Mouse (Mus musculus) thymus, postnatal 0 days (tissue): Measurements from ENCODE around the gene Oxct2a. TPM values are rescaled to one million over a fixed set of nuclear protein-coding genes. Genes with fewer than 3 reads are reported as not detected.
"Not testable (repeated sequence)": the region's sequence is repeated elsewhere in the genome, so short reads cannot be mapped to it uniquely, and the experiment has no call there.

Experiments
- DNase-seq: peaks from one replicate; pipeline ENCODE4 v3.0.0-alpha.2; 2015; ENCODE audit warnings: low spot score
- polyA plus RNA-seq: library from polyadenylated mRNA; unstranded; fragments of >200 nt; fragmentation: Nextera tagmentation; extraction: Ambion mirVana; gene quantifications from 2 replicates; pipeline ENCODE4 v1.2.1, GENCODE M21; 2015

Oxct2a gene
- polyA plus RNA-seq: not detected in 2 replicates

DNA sequence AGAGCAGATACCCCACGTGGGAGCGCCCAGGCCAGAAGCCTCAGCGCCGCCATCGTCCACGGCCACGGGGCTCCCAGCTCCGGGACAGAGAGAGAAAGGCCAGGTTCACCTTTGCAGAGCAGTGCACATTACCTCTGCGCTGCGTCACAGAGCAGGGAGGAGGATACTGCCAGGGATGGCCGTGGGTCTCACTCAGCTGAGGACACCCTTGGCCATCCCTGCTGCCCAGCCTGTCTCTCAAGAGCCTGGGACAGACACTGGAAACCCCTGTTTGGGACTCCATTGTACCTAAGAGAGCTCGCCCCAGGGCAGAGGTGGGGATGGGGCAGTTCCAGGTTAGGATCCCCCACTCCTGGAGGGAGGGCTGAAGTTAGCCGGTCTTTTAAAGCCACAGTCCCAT lies at the start of gene Oxct2a:
Oxct2a (minus strand) TSS at position 101 of the 400 bp plus-strand sequence.
- no peak for DNase-seq

DNA sequence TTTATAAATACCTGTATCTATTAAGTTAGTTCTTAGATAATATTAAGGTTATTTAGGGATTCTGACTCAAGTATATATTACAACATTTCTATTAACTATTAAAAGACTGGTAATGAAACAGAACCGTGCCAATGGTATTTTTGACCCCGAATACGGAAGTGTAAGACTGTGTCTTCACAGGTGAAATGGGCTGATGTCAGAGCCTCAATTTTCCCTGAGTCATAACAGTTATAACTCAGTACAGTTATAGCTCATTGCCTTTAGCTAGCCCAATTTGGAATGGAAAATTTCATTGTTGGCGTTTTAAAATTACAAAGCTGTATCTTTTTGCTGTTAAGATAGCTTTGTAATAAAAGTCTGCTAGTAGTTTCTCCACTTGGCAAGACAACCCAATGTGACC lies 40.1 kb upstream of the Oxct2a start:
- DNase-seq: no peak

DNA sequence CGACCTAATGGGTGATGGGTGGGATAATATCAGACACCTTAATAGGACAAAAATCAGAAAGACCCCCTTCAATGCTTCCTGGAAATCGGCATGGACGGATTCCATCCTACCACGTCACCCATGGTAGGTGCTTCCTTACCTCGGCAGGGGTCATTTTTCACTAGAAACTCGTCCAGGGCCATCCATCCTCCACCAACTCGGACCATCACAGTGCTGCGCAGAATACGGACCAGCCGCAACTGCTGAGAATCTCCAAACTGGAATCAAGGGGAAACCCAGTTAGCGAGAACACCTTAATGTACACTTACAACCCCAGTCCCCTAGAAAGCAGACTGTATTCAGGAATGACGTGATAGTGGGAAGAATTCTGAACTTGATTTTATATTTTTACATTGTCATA lies 37.3 kb upstream of the Oxct2a start:
- no peak for DNase-seq

DNA sequence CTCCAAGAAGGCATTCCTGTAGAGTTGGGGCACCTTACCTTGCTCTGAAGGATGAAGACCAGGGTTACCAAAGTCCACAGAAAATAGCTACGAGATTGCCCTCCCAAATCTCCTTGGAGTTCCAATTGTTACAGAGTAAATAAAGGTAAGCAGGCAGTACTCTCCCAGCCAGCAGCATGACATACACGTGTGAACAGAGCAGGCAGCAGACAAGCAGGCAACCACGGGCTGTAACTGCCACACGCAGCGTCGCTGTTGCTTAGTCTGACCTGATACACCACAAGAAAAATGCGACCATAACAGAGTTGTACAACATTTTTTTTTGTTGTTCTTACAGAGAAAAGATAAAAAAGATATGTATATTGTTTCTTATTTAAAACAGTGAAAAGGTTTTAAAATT lies 35.2 kb upstream of the Oxct2a start:
- no peak for DNase-seq

DNA sequence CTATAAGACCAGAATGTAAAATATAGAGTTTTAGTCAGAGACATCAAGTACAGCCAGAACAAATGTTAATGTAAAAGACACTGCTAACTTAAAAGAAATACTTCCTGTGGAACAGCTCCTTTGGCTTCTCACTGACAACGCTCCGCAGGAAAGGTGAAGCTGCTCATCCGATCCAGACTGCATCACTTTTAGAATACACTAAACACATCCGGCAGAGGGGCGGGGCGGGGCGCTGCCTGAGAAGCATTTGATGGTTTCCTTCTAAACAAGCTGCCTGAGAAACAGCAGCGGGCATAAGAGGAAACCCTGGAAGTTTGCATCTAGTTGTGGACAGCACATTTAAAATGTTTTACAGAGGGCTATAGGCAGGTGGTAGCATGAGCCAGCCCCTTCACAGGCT lies 32.5 kb upstream of the Oxct2a start:
- DNase-seq: no peak

DNA sequence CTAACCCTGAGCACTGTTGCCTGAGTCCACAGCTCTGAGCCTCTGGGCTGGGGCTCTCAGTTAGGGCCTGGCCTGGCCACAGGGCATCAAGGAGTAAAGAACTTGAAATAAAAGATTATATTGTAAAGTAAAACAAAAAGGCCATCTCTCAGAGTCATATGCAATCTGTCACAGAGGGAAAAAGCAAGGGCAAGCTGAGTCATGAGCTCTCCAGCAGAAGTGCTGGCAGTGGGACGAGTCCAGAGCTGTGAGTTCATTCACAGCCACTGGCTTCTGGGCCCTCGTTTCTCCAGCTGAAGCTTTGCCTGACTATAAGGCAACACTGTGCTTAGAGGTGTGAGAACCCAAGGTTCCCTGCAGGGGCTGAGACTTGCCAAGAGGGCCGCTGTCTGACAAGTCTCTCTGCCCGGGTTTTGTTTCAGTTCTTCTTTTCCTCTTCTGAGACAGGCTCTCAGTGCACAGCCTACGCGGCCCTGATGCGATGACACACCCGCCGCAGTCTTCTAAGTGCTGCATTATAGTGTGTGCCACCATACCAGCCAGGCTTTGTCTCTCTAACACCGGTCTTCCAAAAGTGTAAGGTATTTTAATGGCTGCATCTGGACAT lies 29.9 kb upstream of the Oxct2a start:
- DNase-seq: no peak

DNA sequence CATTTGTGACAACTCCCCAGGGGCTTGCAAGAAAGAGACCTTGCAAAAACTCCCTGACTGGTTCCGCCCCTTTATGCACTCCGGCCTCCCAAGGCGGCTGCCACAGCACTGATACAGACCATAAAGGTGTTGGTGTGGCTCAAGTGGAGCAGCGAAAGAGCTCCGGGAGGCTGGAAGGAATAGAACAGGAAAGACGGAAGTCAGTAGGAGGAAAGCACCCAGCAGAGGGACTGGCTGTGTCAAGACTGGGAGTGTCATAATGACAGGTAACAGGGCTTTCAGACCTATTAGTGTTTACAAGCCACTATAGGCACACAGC lies 20.0 kb upstream of the Oxct2a start:
- no peak for DNase-seq

DNA sequence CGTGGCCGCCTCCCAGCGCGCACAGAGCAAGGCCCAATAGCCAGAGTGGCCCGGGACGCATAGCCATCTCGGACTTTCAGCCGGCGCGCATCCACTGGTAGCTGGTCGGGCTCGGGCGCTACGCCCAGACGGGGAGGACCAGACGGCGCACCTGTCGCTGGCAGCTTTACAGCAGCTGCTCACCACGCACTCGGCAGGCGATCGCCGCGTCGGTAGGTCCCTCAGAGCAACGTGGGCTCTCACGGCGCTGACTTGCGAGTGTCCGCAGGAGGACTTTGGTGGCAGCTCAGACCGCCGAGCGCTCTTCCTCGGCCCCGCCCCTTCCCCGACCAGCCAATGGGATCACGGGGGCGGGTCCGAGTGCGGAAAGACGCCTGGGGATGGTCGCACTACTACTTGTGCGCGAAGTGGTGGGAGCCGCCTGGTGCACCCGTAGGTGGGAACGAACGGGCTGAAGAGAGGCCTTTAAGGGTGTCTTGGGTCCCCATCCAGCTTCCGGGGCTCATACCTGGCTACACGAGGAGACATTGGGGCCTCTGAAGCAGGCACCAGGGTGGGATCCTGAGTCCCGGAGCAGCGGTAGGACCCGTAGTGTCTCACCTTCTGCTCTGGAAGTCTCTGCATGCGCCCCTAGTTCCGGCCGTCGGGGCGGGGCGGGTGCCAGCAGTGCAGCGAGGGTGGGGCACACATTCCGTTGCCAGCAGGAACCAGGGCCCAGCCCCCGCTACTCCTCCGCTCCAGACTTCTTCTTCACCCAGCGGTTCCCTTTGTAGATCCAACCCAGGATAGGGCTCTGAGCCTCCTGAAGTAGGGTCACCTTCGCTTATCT lies 19.4 kb upstream of the Oxct2a start, which contains the start of gene Bmp8a:
Bmp8a (minus strand) TSS at position 611 of the 829 bp plus-strand sequence.
- DNase-seq: peak; percentile 71

DNA sequence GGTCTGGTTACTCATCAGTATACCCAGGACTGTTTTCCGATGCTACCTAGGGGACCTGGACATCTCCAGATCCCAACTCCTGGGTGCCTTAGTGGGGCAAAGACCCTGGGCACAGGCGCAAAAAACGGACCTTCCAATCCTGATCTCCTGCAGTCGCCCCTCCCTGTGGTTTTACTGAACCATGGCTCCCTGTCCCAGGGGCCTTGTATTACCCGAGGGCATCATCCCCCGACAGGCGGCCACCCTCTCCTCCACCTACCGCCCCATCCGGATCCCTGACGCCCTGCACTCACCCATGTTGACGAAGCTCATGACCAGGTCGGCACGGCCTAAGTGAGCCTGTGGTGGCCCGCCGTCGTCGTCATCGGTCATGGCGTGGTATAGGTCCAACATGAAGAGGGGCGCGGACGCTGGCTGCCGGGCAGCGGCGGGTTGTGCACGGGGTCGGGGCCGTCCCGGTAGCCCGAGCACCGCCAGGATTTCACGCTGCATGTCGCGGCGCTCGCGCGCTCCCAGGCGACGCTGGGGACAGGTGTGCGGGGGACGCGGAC lies 18.7 kb upstream of the Oxct2a start:
- no peak for DNase-seq

DNA sequence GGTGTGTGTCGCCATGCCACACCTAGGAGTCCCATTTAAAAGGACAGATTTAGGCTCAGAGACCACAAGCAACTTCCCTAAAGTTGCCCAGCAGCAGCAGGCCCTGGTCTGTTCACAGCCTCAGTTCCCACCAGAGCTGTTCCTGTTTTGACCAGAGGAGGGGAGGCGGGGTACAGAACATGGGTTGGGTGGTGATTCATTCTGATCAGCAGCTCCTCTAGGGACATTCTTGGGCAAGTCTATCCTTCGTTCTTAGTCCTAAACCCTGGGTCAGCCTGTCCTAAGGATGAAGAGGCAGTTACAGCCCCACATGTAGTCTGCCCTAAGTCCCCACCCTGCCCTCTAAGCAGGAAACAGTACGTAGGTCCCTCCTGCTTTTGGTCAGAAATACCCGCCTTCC lies 16.8 kb upstream of the Oxct2a start:
- DNase-seq: no peak

DNA sequence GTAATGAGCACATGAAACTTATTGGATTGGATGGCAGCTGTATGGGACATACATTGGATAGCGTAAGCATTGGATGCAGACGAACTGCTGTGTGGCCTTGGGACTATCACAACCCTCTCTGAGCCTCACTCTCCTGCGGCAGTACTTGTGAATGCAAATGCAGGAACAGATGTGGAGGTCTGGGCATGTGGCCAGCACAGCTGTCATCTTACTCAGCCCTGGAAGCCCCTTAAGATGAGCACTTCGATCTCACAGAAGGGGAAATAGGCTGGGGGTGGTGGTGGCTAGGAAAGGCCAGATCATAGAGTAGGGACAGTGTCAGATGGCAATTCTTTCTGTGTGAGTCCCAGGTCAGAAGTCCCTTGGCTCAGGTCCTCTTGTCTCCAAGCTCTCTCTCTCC lies 14.3 kb upstream of the Oxct2a start:
- no peak for DNase-seq

DNA sequence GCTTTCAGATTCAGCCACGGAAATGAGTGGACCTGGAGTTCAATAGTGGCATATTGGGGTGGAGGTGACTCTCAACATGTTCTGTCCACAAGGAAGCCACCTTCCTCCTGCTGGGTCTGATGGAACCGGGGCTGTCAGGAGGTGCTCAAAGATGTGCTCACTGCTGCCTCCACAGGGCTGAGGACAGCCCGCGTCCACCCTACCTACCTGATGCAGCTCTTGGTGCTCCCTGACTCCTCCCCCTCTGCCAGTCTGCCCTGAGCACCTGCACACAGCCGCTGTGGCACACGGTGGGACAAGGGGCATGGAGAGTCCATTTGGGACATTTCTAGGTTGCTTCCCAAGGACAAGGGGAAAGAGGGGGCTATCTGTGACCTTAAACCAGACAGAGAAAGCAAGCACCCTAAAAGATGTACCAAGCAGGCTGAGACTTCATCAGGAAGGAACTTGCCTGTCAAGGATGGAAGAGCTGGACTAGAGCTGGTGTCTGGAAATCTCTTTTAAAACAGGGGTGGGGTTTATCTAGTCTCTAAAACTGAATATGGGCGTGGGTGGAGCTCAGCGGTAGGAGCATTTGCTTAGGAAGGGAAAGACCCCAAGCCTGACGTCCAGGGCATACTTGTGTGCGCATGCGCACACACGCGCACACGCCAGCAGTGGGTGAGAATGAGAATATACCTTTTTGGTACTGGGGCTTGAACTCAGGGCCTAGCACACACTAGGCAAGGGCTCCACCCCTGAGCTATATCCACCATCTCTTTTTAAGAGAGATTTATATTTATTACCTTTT lies 12.6 kb upstream of the Oxct2a start:
- DNase-seq: no peak

DNA sequence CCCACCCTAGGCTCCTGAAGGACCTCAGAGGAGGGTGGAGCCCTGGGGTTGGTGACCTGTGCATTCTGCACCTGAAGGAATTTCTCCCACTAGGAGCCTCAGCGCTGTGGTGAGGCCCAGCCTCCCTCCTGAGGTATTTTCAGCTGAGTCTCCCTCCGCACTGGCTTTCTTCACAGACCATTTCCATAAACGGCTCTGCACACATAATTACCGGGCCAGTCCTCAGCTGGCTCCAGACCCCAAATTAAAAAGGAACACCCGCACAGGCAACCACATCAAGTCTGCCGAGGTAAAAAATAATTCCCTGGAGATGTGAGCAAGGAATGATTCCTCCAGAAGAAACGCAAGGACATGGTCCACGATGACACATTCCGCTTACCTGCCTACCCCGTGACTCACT lies 11.8 kb upstream of the Oxct2a start:
- not testable (repeated sequence) for DNase-seq

DNA sequence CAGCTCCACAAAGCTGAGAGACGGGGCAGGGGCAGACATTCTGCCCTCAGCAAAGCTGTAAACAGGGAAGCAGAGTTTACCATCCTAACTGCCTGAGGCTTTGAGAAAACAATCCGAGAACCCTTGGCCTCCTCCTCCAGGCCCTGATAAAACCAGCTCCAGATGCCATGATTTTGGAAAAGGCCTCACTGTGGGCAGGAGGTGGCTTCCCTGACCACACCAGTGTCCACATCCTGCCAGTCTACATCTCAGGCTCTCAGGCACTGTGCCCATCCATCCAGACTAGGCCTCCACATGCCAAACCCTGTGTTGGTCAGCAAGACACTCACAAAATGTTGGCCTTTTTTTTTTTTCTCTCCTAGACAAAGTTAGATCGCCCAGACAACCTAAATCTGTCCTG lies 10.7 kb upstream of the Oxct2a start:
- no peak for DNase-seq

DNA sequence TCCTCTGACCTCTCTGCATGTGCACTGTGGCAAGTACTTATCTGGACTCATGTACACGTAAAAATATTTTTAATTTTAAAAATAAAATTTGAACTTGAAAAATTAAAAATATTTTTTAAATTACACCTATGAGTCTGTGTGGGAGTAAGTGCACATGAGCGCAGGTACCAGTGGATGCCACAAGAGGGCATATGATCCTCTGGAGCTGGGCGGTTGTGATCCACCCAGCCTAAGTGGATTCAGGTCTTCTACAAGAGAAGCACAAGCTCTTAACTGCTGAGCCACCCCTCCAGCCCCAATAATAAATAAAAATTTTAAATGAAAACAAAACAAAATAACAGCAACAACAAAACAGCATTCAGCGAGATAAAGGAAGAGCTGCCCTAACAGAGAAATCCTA lies 9.7 kb upstream of the Oxct2a start:
- no peak for DNase-seq

DNA sequence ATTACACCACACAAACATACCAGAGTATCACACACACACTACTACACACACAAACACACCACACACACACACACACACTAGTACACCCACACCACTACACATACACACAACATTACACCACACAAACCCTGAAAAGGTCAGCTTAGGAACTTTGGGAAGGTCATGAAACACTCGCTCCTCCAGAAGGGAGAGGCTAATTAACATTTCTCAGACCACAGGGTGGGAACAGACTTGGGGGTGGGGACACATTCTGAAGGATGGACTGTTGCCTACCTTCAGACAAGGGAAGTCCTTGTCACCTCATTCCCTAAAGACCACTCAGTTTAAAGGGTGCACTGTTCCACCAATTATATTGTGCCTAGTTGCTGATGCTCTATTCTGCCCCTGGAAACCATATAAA lies 8.5 kb upstream of the Oxct2a start:
- DNase-seq: not testable (repeated sequence)

DNA sequence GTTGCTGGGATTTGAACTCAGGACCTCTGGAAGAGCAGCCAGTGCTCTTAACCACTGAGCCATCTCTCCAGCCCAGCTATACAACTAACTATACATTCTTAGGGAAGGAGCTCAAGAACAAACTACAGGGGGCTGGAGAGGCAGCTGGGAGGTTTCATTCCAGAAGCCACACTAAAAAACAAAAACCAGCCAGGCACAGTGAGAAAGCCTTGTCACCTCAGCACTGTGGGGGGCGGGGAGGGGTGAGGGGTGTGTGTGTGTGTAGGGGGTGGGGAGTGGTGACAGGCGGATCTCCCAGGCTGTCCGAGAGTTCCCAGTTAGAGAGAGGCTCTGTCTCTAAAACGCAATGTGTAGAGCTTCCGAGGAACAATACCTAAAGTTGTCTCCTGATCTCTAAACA lies 7.9 kb upstream of the Oxct2a start:
- no peak for DNase-seq

DNA sequence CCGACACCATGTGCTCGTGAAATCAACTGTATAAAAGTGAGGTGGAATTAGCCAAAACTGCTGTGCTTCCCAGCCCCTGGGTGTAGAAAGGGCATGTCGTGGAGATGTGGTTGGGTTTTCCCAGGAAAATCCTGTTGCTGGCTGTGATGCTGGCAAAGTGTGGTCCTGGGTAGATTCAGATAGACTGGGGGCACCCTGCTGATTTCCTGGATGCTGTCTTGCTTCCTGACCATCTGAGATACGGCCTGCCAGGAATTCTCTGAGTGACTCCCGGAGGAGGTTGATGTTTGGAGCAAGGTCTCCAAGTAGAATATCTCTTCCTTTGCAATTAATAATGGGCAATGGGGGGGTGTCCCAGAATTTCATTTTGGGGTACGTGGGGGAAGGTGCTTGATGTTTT lies 5.5 kb upstream of the Oxct2a start:
- DNase-seq: no peak

DNA sequence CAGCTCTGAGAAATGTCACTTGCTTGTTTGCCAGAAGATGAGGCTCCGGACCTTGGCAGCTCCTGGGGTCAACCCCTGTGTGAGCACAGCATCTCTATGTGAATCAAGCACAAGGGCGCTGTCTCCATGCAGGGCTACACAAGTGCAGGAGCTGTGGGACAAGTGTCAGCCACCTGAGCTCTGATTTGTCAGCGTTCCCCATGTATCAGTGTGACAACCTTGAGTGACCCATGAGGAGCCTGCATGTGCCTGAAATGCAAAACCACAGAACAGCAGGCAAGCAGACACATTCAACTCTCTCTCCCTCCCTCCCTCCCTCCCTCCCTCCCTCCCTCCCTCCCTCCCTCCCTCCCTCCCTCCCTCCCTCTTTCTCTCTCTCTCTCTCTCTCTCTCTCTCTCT lies 4.2 kb upstream of the Oxct2a start:
- DNase-seq: no peak

DNA sequence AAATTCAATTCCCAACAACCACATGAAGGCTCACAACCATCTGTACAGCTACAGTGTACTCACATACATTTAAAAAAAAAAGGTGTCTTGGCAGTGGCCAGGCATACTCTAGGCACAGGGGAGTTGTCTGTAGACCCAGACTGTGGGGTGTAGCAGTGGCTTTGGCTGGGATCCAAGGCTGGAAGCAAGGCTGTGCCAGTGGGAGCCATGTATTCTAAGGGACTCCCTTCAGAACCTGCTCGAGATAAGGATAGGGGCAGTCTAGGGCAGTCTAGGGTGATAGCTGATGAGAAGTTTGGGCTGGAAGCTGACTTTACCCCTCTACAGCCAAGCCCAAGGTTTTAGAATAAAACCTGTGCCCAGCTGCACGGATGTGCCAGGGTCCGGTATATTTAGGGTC lies 2.7 kb upstream of the Oxct2a start:
- no peak for DNase-seq

DNA sequence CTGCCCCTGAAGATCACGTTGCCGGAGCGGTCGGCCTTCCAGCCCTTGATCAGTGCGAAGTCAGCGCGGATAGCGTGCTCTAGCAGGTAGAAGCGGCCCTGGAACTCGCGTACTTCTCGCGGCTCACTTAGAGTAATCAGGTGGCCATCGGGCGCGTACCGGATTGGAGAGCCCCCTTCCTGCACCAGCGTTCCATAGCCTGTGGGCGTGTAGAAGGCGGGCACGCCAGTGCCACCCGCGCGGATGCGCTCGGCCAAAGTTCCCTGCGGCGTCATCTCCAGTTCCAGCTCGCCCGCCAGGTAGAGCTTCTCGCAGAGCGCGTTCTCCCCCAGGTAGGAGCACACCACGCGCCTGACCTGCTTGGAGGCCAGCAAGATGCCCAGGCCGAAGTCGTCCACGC lies 524 bp downstream of the Oxct2a start:
- not testable (repeated sequence) for DNase-seq

DNA sequence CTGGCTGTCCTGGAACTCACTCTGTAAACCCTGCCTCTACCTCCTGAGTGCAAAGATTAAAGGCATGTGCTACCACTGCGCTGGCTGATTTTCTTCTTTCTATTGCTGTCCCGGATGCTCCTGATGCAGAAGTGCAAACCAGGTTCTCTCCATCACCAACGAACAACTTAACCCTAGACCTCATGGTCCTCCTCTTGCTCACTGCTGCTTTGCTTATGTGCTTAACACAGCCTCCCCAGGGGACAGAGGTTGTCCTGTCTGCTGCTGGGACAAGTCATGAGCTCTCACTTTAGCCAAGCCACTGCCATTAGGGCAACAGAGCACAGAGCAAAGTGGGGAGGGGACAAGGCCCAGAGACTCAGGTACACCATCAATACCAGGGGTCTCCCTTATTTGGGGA lies 8.9 kb downstream of the Oxct2a start:
- DNase-seq: no peak
